8 mouse cellular contexts compared by ENCODE assay signal in the genomic region with DNA sequence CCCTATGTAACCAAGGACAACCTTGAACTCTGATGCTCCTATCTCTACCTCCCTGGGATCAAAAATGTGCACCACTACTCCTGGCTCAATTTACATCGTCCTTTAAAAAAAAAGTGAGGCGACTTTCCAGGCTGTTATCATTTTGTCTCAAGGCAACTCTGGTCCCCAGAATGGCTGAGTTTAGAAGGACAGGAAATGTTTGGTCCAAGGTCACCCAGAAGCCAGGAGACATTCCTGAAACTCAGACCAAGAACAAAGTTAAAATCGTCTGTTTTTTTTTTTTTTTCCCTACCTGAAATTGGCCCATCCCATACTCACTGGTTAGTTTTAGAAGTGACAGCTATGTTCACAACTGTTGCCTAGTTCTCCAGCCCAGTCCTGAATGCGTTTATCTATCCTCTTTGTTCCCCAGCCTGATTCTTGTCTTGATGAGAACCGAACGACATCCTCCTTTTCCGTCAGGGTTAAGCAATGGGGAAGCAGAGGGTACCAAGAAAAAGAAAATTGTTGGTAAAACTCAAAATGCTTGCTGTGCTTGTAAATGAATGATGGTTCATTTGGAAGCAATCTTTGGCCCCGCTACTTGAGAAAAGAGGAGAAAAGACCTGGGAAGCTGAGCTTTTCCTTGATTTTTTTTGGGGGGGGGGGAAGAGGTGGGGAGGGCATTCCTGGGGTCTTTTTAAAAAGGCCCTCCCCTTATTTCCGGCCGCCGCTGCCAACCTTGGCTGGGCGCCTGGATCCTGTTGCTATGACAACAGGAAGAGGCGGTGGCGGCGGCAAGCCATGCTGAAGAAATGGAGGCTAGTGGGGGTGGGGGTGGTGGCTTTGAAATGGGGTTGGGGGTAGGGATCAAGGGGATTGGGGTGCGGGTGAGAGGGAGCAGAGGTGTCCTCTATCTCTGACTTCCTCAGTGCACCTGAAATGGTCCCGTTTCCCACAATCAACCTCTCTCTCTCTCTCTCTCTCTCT. TPM values are rescaled to one million over a fixed set of nuclear protein-coding genes. Genes with fewer than 3 reads are reported as not detected.
DNase-seq lines count a peak whose midpoint lies in the region; ATAC-seq and TF ChIP-seq lines count a peak whose summit lies in the region.

No protein-coding gene starts in this region.

- H3K9ac ChIP-seq in embryonic facial prominence, embryonic 11.5 days (replicated peaks; ENCODE audit: low read length): peak overlapping the region; percentile 43
- no peak overlapping the region for H3K9ac ChIP-seq in lung, postnatal 0 days (replicated peaks; ENCODE audit: low read depth)

- DNase-seq in urinary bladder, postnatal 4 days (ENCODE audit: low spot score in 2 of 2): peak; percentile 48 to 69
- DNase-seq in urinary bladder, adult 18-20 months (ENCODE audit: low spot score in 2 of 2): no peak
- peak; percentile 79 for DNase-seq in embryonic facial prominence, embryonic 11.5 days (ENCODE audit: low spot score)
- DNase-seq in heart, postnatal 14 days: peak; percentile 42 to 65
- DNase-seq in kidney, postnatal 36 days: peak; percentile 56 to 80
- peak; percentile 24 for DNase-seq in lung, postnatal 0 days (ENCODE audit: low spot score)
- DNase-seq in right cerebral cortex, postnatal 14 days: peak; percentile 87
- no peak for DNase-seq in spleen, adult 12 weeks (ENCODE audit: low spot score)

- no peaks in the 10 kb centered on the region for H3K27me3 ChIP-seq in embryonic facial prominence, embryonic 11.5 days (ENCODE audit: control insufficient read depth, insufficient read depth, low read length)
- H3K27me3 ChIP-seq in lung, postnatal 0 days (replicated peaks; ENCODE audit: insufficient read depth, low read length): no peaks in the 10 kb centered on the region

- H3K36me3 ChIP-seq in embryonic facial prominence, embryonic 11.5 days (replicated peaks; ENCODE audit: control insufficient read depth, insufficient read depth, low read depth, low read length): peaks cover 8% of the 10 kb centered on the region; the same call in 1 of the 2 replicates
- H3K36me3 ChIP-seq in lung, postnatal 0 days (ENCODE audit: insufficient read depth, low read length): no peaks in the 10 kb centered on the region

- ATAC-seq in embryonic facial prominence, embryonic 11.5 days (replicated peaks; ENCODE audit: insufficient number of reproducible peaks, low FRiP score, low TSS enrichment, low read depth): no peak
- ATAC-seq in lung, postnatal 0 days: no peak

- WGBS in embryonic facial prominence, embryonic 11.5 days: under 1% methylated on average over 16 of the region's 17 CpGs
- WGBS in lung, postnatal 0 days: 1% methylated on average over 17 of the region's 17 CpGs

- H3K4me2 ChIP-seq in embryonic facial prominence, embryonic 11.5 days (ENCODE audit: low read depth, low read length): peak overlapping the region; percentile 70
- H3K4me2 ChIP-seq in lung, postnatal 0 days (replicated peaks; ENCODE audit: low read depth, low read length): peak overlapping the region; percentile 25

- H3K4me3 ChIP-seq in embryonic facial prominence, embryonic 11.5 days (ENCODE audit: low read depth, low read length): peak overlapping the region; percentile 37
- H3K4me3 ChIP-seq in lung, postnatal 0 days (ENCODE audit: low read depth, low read length): no peak overlapping the region

- H3K9me3 ChIP-seq in embryonic facial prominence, embryonic 11.5 days (replicated peaks; ENCODE audit: control insufficient read depth, low read length): no peaks in the 10 kb centered on the region
- H3K9me3 ChIP-seq in lung, postnatal 0 days (ENCODE audit: low read length): no peaks in the 10 kb centered on the region

- H3K4me1 ChIP-seq in embryonic facial prominence, embryonic 11.5 days (ENCODE audit: control insufficient read depth, insufficient read depth, low read length): no peaks in the 10 kb centered on the region; the same call in 1 of the 2 replicates
- no peaks in the 10 kb centered on the region for H3K4me1 ChIP-seq in lung, postnatal 0 days (ENCODE audit: insufficient read depth, low read depth, low read length)

- intact Hi-C loops in heart, postnatal 14 days (cut with DNase I): no loop called here

- H3K27ac ChIP-seq in embryonic facial prominence, embryonic 11.5 days (replicated peaks; ENCODE audit: low read depth, low read length): 0 out of 2 replicates have a peak overlapping the region, but pooled peaks have one; percentile 4
- H3K27ac ChIP-seq in lung, postnatal 0 days (ENCODE audit: low read length): no peak overlapping the region

- TF ChIP-seq EP300 in lung, postnatal 0 days (IDR thresholded peaks at IDR 0.05): no peak

- TF ChIP-seq CTCF in lung, postnatal 0 days (IDR thresholded peaks at IDR 0.05): no peak

RNA-seq across cellular contexts. Expression of gene Cacng8, which starts 0.8 kb away (rescaled TPM):
- polyA plus RNA-seq in embryonic facial prominence, embryonic 11.5 days (2014; fragmentation: Nextera tagmentation; extraction: Ambion mirVana): 4.7 and 6.5 TPM in 2 replicates
- not detected for total RNA-seq in heart, postnatal 14 days (2021)
- polyA plus RNA-seq in lung, postnatal 0 days (2015; fragmentation: Nextera tagmentation; extraction: Ambion mirVana): 0.13 TPM in 1 of 2 replicates, not detected in the other

RNA-seq across cellular contexts. Expression of gene Cacng6, which starts 34.3 kb away (rescaled TPM):
- 0.34 TPM in 1 of 2 replicates, not detected in the other for polyA plus RNA-seq in embryonic facial prominence, embryonic 11.5 days (2014; fragmentation: Nextera tagmentation; extraction: Ambion mirVana)
- under 1 TPM; 0.72 to 0.95 TPM for total RNA-seq in heart, postnatal 14 days (2021)
- polyA plus RNA-seq in lung, postnatal 0 days (2015; fragmentation: Nextera tagmentation; extraction: Ambion mirVana): not detected in 2 replicates

RNA-seq across cellular contexts. Expression of gene Cacng7, which starts 57.0 kb away (rescaled TPM):
- polyA plus RNA-seq in embryonic facial prominence, embryonic 11.5 days (2014; fragmentation: Nextera tagmentation; extraction: Ambion mirVana): 2.6 and 2.9 TPM in 2 replicates
- total RNA-seq in heart, postnatal 14 days (2021): 1 to 10 TPM; 5.3 to 5.6 TPM
- 0.25 and 0.48 TPM in 2 replicates for polyA plus RNA-seq in lung, postnatal 0 days (2015; fragmentation: Nextera tagmentation; extraction: Ambion mirVana)

Comparison
In these comparisons a context has a peak if more than half of its experiments do, and no peak if none do; other contexts are left out.
1. DNase-seq: peak in urinary bladder, postnatal 4 days (2 of 2), embryonic facial prominence, embryonic 11.5 days (single experiment), heart, postnatal 14 days (2 of 2), kidney, postnatal 36 days (2 of 2), lung, postnatal 0 days (single experiment) and right cerebral cortex, postnatal 14 days (single experiment); none in urinary bladder, adult 18-20 months (0 of 2) and spleen, adult 12 weeks (single experiment).